Mouse (Mus musculus) cortical plate, adult 2 months (tissue): ENCODE measurements around the gene Fgfr2.

ENCODE experiments used
- CTCF ChIP-seq: fragments of 200-500 bp; IDR thresholded peaks from 2 replicates; pipeline ENCODE4 v1.5.1; 2011; ENCODE audit warnings: mild to moderate bottlenecking, control low read depth, low read length; ENCODE audit not compliant: insufficient read depth; ENCODE audit errors: extremely low read depth
- POLR2A ChIP-seq: fragments of 200-500 bp; IDR thresholded peaks from 2 replicates; pipeline ENCODE4 v1.6.1; 2011; ENCODE audit warnings: mild to moderate bottlenecking, low read length, control low read depth; ENCODE audit not compliant: insufficient read depth; ENCODE audit errors: extremely low read depth

GRCm38 (mm10) chr7:131917384-131917783 is 1205.8 kb downstream of the Fgfr2 start:
- TF ChIP-seq POLR2A, result no peak
- TF ChIP-seq CTCF, result no peak
